Comparison of ENCODE assay signal across 18 mouse cellular contexts in genomic region chr3:18744216-18744615, GRCm38 (mm10).
"Had no signal": no experiment of that assay in that cellular context is flagged by ENCODE, and none has a peak within 500 bp of the region (broad histone marks: within the 10 kb centered on the region; RNA-seq: fewer than 3 reads in every experiment).

No protein-coding gene starts in this region.

- H3K4me2 ChIP-seq: lung, embryonic 14.5 days; midbrain, embryonic 12.5 days; neural tube, embryonic 13.5 days; neural tube, embryonic 15.5 days had no signal

- DNase-seq: lung, adult 18-20 months; lung, postnatal 10 days; lung, postnatal 4 days; midbrain, embryonic 14.5 days; retina, postnatal 1 day; right cerebral cortex, adult 18-20 months; right cerebral cortex, postnatal 25 days; spleen, adult 18-20 months; thymus, adult 18-20 months; thymus, postnatal 14 days; thymus, postnatal 36 days had no signal

- H3K9me3 ChIP-seq: midbrain, embryonic 10.5 days; midbrain, embryonic 12.5 days; neural tube, embryonic 13.5 days; neural tube, embryonic 15.5 days had no signal

- ATAC-seq: midbrain, embryonic 16.5 days had no signal

- H3K4me1 ChIP-seq: midbrain, embryonic 10.5 days; midbrain, embryonic 12.5 days; neural tube, embryonic 13.5 days; neural tube, embryonic 15.5 days had no signal

- H3K27ac ChIP-seq: midbrain, embryonic 10.5 days; midbrain, embryonic 12.5 days; neural tube, embryonic 13.5 days; neural tube, embryonic 15.5 days had no signal

- H3K27me3 ChIP-seq: midbrain, embryonic 12.5 days; neural tube, embryonic 13.5 days; neural tube, embryonic 15.5 days had no signal

- H3K36me3 ChIP-seq: midbrain, embryonic 10.5 days; midbrain, embryonic 12.5 days; neural tube, embryonic 13.5 days; neural tube, embryonic 15.5 days had no signal

- H3K4me3 ChIP-seq: midbrain, embryonic 10.5 days; midbrain, embryonic 12.5 days; myocyte; neural tube, embryonic 13.5 days; neural tube, embryonic 15.5 days had no signal

- H3K9ac ChIP-seq: lung, embryonic 14.5 days; midbrain, embryonic 12.5 days; neural tube, embryonic 13.5 days; neural tube, embryonic 15.5 days had no signal
